Mouse (Mus musculus) A20 (cell line): ENCODE measurements around the gene Duxbl3.
"Not testable (repeated sequence)": the region's sequence is repeated elsewhere in the genome, so short reads cannot be mapped to it uniquely, and the experiment has no call there.

Experiments used
- DNase-seq: peaks from one replicate; pipeline ENCODE4 v3.0.0-alpha.2; 2011; ENCODE audit warnings: low read depth, low spot score

Gene Duxbl3

GRCm38 (mm10) chr14:26257756-26258617, at the start of gene Duxbl3:
Duxbl3 (plus strand) TSS chr14:26257962.
- DNase-seq, result not testable (repeated sequence)

DNA sequence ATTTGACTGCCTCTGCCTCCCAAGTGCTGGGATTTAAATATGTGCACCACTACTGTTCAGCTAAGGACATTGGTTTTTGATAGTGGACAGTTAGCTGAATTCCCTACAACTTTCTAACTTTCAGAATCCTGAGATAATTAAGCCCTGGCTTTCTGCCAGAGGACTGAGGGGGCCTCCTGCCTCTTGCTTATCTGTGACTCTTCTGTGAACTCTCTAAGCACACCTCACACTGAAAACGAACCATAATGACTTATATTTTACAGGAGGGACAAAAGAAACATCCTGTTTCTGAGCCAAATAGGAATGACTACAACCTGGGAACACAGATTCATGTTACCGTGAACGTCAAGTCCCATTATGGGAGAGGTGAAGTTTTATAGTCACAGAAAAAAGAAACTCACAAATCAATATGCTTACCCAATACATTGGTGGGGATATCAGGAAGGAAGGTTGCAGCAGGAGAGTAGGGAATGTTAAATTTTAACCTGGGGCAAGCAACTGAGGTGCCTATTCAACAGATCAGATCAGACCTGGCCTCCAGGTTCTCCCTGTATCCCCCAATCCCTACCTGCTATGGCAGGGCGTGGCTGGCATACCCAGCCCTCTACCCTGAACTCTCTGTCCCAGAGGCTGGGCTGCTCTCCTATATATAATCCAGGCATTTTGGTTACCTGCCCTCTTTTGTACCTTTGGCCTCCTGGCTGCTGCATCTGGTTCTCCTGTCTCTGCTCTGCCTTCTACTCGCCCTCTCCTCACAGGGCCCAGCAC, 41.3 kb upstream of the Duxbl3 start:
- not testable (repeated sequence) for DNase-seq

DNA sequence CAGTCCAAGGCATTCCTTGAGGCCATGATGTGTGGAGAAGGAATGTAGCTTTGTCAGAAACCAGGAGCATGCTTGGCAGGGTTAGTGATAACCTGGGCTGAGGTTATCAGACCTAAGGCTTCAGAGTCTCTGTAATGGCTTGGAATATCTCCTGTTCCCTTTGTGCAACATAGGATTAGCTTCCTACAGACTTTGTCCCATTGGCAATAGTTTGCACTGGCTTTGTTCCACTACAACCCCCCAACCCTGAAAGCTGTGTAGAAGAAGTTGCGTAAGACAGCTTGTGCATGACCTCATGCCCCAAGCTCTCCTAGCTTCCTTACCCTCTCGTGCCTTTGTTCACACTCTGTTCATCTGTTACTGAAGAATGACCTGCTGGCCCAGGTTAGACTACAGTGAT, 20.6 kb upstream of the Duxbl3 start:
- not testable (repeated sequence) for DNase-seq

DNA sequence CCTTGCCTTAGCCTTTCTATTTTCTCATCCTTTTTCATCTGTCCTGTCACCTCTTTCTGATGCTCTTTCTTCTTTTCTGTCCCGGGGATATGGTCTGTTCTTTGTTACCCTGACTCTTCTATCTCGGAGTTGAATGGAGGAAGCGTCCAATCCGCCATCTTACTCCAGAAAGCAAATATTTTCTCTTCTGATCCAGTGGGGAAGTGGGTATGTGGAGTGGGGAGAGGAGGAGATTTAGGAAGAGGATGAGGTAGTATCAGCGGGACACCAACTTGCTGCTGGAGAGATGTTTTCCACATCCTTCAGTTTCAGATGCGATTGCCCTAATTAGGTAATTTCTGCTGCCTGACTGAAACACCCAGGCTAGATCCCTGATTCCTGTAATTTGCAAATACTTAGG, 967 bp downstream of the Duxbl3 start:
- DNase-seq, result not testable (repeated sequence)

DNA sequence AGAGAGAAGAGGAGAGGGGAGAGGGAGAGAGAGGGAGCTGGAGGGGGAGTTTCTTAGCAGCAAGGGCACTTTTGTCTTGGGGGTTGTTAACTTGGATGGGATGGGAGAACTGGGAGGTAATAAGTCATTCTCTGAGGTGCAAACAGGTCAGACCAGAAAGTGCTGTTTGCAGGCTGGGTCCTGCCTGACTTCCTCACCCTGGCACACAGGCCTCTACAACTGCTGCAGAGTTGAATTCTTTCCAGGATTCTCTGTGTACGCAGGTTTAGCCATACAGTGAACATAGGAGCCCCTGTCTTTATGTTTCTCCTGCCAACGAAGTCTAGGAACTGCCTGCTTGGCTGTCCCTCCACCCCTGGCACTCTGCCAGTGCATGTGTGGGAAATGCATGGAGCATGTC, 29.0 kb downstream of the Duxbl3 start:
- DNase-seq, result not testable (repeated sequence)

GRCm38 (mm10) chr14:26293859-26294258, 36.1 kb downstream of the Duxbl3 start:
- DNase-seq, result no peak

GRCm38 (mm10) chr14:26297055-26297454, 39.3 kb downstream of the Duxbl3 start:
- DNase-seq, result no peak

DNA sequence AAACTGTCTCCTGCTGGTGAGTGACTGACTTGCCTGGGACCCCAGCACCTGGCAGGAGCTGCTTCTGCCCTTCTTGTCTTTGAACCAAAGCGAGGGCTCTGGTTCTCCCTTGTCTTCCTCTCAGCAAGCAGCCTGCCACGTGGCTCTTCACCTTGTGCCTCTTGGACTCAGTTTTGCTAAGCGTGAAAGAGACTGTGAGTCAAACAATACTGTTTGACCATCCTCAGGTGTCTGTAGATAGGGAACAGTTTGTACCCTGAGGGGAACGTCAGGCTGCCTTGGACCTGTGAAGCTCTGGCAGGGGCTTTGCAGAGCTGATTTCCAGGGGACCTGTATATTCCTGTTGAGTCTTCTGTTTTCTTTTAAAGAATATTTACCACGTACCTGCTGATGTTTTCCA, 39.7 kb downstream of the Duxbl3 start:
- DNase-seq, result no peak

GRCm38 (mm10) chr14:26303111-26303510, 45.3 kb downstream of the Duxbl3 start:
- peak; percentile 65 for DNase-seq

DNA sequence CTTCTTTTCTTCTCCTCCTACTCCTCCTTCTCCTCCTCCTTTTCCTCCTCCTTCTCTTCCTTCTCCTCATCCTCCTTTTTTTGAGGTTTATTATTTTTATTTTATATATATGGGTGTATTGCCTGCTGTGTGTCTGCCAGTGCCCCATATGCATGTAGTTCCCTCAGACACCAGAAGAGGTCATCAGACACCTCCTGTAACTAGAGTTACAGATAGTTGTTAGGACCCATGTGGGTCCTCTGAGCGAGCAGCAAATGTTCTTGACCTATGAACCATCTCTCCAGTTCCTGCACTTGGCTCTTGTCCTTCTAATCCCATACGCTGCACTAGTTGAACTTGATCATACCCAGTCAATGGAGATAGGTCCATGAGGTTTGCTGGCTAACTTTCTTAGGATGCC, 48.3 kb downstream of the Duxbl3 start:
- peak; percentile 72 for DNase-seq

DNA sequence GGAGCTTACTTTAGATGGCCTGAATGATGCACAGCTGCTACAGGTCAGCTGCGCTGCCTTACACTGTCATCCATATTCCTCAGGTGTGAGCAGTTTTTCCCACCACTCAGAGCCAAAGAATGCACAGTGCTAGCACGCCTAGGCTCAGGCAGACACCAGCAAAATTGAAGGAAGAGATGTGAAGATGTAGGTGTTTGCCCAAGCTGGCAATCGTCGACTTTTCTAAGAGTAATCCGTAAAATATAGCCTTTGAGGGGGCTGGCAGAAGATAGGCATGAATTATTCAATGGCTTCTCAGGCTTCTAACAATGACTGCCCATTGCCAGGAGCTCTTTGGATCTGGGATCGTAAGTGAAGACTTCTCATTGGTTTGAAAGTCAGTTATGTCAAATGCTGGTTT, 51.1 kb downstream of the Duxbl3 start:
- no peak for DNase-seq

GRCm38 (mm10) chr14:26309511-26309910, 51.7 kb downstream of the Duxbl3 start:
- DNase-seq, result no peak

GRCm38 (mm10) chr14:26316246-26316730, 58.5 kb downstream of the Duxbl3 start:
- DNase-seq, result no peak
